Mouse (Mus musculus): Measurements from ENCODE around the gene Dpagt1. TPM values are rescaled to one million over a fixed set of nuclear protein-coding genes. Genes with fewer than 3 reads are reported as not detected.
A peak's percentile ranks its signal among the peaks of the same experiment; 100 is the strongest.
"Not testable (repeated sequence)": the region's sequence is repeated elsewhere in the genome, so short reads cannot be mapped to it uniquely, and the experiment has no call there.

The Dpagt1 gene
- polyA plus RNA-seq, 1 experiment from 2014 or later, result 55.8 TPM

DNA sequence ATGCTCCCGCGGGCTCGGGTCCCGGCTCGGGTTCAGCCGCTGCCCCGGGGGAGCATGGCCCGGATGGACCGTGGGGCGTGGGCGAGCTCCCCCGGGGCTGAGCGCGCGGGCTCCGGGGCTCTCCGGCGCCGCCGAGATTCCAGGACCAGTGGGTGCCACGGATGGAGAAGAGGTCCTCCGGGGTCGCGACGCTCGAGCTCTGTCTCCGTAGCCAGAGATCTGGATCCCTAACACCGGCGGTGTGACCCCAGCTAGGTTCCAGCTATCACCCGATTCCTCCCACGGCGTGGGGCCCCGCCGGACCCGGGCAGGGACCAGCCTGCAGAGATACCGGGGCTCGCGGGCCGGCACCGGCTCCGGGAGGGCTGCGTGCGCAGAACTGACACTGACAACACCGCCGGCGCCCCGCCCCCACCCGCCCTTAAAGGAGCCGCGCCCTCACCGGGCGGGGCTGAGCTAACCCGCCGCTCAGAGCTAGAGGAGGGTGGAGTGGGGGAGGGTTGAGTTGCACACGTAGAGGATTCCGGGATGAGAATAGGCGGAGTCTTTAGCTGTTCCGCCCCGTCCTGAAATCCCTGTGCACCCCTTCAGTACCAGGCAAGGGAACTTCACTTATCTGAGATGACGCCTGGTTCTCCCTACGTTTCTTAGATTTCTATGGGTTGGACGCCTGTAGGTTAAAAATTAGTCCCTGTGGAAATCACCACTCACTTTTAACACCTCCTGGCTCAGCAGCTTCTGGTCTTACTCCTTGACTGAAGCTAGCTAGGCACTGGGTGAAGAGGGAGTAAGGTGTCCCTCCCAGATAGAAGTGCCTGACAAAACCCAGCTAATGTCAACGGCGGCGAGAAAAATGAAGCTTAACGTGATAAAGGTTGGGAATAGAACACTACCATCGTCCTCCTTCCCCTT lies 5.7 kb upstream of the Dpagt1 start, which contains the start of gene C2cd2l:
Gene C2cd2l (minus strand): TSS at position 399 of the 912 bp plus-strand sequence.
- no peak within 1 kb of the TSS for H3K27ac ChIP-seq (replicated peaks; ENCODE audit: low read depth, low read length)

DNA sequence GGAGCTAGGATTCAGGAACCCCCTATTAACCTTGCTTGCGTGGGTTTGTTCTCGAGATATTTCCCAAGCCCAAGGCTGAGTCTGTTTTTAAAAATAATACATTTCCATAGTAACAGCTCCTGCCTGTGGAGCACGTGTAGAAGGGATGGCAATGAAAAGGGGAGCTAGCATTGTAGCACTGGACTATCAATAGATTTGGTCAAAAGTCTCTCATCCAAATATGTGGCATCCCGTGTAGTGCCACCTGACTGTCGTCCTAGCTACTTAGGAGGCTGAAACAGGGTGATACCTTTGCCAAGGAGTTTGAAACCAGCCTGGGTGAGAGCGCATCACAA lies 5.1 kb upstream of the Dpagt1 start:
- H3K36me3 ChIP-seq (ENCODE audit: control insufficient read depth, insufficient read depth, low read length), result no peaks in the 10 kb centered on the region; the same call in 1 of the 2 replicates
- ATAC-seq (ENCODE audit: insufficient number of reproducible peaks, low FRiP score, low TSS enrichment, low read depth) (no peak), DNase-seq (ENCODE audit: low spot score) (no peak)
- peak overlapping the region; percentile 79 for H3K4me2 ChIP-seq (ENCODE audit: low read depth, severe bottlenecking)
- H3K9me3 ChIP-seq (ENCODE audit: control insufficient read depth, low read length), result no peaks in the 10 kb centered on the region
- H3K27me3 ChIP-seq (ENCODE audit: control insufficient read depth, insufficient read depth, low read length), result no peaks in the 10 kb centered on the region
- WGBS, result 28% methylated on average over 6 of the region's 6 CpGs
- H3K9ac ChIP-seq (ENCODE audit: low read length), result peak overlapping the region; percentile 74; the same call in 1 of the 2 replicates
- peak overlapping the region; percentile 89; the same call in 1 of the 2 replicates for H3K4me3 ChIP-seq (ENCODE audit: low read depth, low read length)
- H3K4me1 ChIP-seq (ENCODE audit: control insufficient read depth, insufficient read depth, low read length), result peaks cover 8% of the 10 kb centered on the region
- no peak overlapping the region for H3K27ac ChIP-seq (replicated peaks; ENCODE audit: low read depth, low read length)

More for the DNA sequence above, 5.7 kb upstream of the Dpagt1 start, which contains the start of gene C2cd2l:
- Histone ChIP-seq H3K36me3 (ENCODE audit: control insufficient read depth, insufficient read depth, low read length) (no peaks in the 10 kb centered on the region; the same call in 1 of the 2 replicates), H3K4me2 (ENCODE audit: low read depth, severe bottlenecking) (peak within 1 kb of the TSS; percentile 79), H3K4me1 (ENCODE audit: control insufficient read depth, insufficient read depth, low read length) (peaks cover 8% of the 10 kb centered on the region), H3K9me3 (ENCODE audit: control insufficient read depth, low read length) (no peaks in the 10 kb centered on the region), H3K9ac (ENCODE audit: low read length) (peak within 1 kb of the TSS; percentile 74), H3K4me3 (ENCODE audit: low read depth, low read length) (peak within 1 kb of the TSS; percentile 89), H3K27me3 (ENCODE audit: control insufficient read depth, insufficient read depth, low read length) (no peaks in the 10 kb centered on the region)
- WGBS, result under 1% methylated on average over 66 of the region's 67 CpGs
- DNase-seq (ENCODE audit: low spot score), result peak; percentile 90
- ATAC-seq (ENCODE audit: insufficient number of reproducible peaks, low FRiP score, low TSS enrichment, low read depth), result peak; percentile 97

DNA sequence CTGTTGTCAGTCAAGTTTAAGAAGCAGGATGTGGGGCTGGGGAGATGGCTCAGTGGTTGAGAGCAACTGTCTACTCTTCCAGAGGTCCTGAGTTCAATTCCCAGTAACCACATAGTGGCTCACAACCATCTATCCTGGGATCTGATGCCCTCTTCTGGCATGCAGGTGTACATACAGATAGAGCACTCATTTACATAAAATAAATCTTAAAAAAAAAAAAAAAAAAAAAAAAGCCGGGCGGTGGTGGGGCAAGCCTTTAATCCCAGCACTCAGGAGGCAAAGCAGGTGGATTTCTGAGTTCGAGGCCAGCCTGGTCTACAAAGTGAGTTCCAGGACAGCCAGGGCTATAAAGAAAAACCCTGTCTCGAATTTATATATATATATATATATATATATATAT lies 2.2 kb upstream of the Dpagt1 start:
- not testable (repeated sequence) for H3K9ac ChIP-seq (ENCODE audit: low read length); H3K36me3 ChIP-seq (ENCODE audit: control insufficient read depth, insufficient read depth, low read length); H3K4me3 ChIP-seq (ENCODE audit: low read depth, low read length); ATAC-seq (ENCODE audit: insufficient number of reproducible peaks, low FRiP score, low TSS enrichment, low read depth); H3K4me2 ChIP-seq (ENCODE audit: low read depth, severe bottlenecking); H3K27ac ChIP-seq (replicated peaks; ENCODE audit: low read depth, low read length); H3K27me3 ChIP-seq (ENCODE audit: control insufficient read depth, insufficient read depth, low read length); H3K9me3 ChIP-seq (ENCODE audit: control insufficient read depth, low read length); DNase-seq (ENCODE audit: low spot score)
- WGBS, result 84% methylated on average over 4 of the region's 4 CpGs
- peaks cover 16% of the 10 kb centered on the region for H3K4me1 ChIP-seq (ENCODE audit: control insufficient read depth, insufficient read depth, low read length)

DNA sequence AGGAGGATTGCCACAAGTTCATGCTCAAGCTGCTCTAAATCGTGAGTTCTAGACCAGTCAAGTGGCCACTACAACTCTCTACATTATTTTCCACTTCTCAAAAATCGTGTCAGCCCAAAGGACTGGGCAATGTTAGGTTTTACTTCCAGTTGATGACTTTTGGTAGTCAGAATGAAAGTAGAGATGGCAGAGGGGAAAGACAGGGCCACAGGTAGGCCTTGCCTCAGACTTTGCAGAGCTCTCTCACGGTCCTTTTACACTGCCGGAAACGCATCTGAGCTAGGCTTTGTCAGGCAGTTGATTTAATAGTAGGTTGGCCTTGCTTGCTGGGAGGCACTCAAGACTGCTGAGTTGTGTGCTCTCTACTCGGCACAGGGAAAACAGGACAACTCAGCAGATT lies 1.7 kb upstream of the Dpagt1 start:
- ATAC-seq (ENCODE audit: insufficient number of reproducible peaks, low FRiP score, low TSS enrichment, low read depth) (no peak), DNase-seq (ENCODE audit: low spot score) (no peak)
- H3K4me1 ChIP-seq (ENCODE audit: control insufficient read depth, insufficient read depth, low read length), result peaks cover 11% of the 10 kb centered on the region
- no peak overlapping the region for H3K4me2 ChIP-seq (ENCODE audit: low read depth, severe bottlenecking)
- H3K9ac ChIP-seq (ENCODE audit: low read length), result no peak overlapping the region
- no peaks in the 10 kb centered on the region for H3K9me3 ChIP-seq (ENCODE audit: control insufficient read depth, low read length)
- WGBS, result 76% methylated on average over 6 of the region's 6 CpGs
- H3K27me3 ChIP-seq (ENCODE audit: control insufficient read depth, insufficient read depth, low read length), result no peaks in the 10 kb centered on the region
- H3K27ac ChIP-seq (replicated peaks; ENCODE audit: low read depth, low read length), result no peak overlapping the region
- no peak overlapping the region for H3K4me3 ChIP-seq (ENCODE audit: low read depth, low read length)
- no peaks in the 10 kb centered on the region; the same call in 1 of the 2 replicates for H3K36me3 ChIP-seq (ENCODE audit: control insufficient read depth, insufficient read depth, low read length)

DNA sequence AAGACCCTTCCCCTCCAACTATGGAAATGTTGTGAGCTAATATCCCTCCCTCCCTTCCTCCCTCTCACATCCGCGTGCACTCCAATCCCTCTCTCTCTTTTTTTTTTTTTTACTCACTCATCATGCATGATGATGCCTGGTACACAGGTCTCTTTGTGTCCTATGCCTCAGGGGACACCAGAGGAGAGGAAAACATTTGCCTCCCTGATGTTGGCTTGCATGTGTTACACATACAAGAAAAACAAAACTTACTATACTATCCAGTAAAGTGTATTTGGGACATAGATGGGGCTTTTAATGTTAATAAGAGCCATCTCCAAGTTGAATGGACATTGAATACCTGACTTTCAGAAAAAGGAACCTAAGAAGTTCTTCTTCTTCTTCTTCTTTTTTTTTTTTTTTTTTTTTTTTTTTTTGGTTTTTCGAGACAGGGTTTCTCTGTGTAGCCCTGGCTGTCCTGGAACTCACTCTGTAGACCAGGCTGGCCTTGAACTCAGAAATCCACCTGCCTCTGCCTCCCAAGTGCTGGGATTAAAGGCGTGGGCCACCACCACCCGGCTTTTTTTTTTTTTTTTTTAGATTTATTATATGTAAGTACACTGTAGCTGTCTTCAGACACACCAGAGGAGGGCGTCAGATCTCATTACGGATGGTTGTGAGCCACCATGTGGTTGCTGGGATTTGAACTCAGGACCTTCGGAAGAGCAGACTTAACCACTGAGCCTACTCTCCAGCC lies 619 bp upstream of the Dpagt1 start:
- H3K4me3 ChIP-seq (ENCODE audit: low read depth, low read length); ATAC-seq (ENCODE audit: insufficient number of reproducible peaks, low FRiP score, low TSS enrichment, low read depth); H3K36me3 ChIP-seq (ENCODE audit: control insufficient read depth, insufficient read depth, low read length); DNase-seq (ENCODE audit: low spot score); H3K4me1 ChIP-seq (ENCODE audit: control insufficient read depth, insufficient read depth, low read length); H3K9ac ChIP-seq (ENCODE audit: low read length); H3K27me3 ChIP-seq (ENCODE audit: control insufficient read depth, insufficient read depth, low read length); H3K9me3 ChIP-seq (ENCODE audit: control insufficient read depth, low read length); H3K27ac ChIP-seq (replicated peaks; ENCODE audit: low read depth, low read length): not testable (repeated sequence)
- peak overlapping the region; percentile 61 for H3K4me2 ChIP-seq (ENCODE audit: low read depth, severe bottlenecking)
- WGBS, result 76% methylated on average over 7 of the region's 8 CpGs

DNA sequence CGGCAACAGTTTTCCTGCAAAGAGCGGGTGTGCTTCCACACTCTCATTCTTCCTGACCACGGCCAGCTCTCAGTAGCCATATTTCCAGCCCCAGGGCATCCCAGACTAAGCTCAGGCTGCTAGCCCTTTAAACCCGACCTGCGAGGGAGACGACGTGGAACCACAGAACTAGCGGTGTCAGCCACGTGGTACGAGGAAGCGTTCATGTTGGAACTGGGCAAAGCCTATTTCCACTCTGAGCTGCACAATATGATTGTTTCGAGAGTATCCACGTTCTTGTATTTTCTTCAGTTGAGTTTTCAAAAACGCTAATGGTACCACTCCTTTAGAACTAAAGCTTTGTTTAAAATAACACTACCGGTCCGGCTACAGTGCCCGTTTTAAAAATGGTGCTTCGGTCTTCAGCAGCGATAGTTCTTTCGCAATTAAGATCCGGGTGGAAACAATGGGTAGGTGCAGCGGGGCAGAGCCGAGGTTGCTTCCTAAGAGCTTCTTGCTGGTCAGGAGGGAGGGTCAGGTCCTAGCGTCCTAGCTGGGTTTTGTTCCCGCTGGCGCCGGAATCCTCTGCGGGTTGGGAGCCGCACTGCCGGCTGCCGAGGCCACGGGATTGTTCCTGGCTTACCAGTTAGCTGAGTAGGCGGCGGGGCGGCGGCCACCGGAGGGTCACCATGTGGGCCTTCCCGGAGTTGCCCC lies 698 bp downstream of the Dpagt1 start:
- peaks cover 8% of the 10 kb centered on the region for H3K4me1 ChIP-seq (ENCODE audit: control insufficient read depth, insufficient read depth, low read length)
- peak; percentile 89 for ATAC-seq (ENCODE audit: insufficient number of reproducible peaks, low FRiP score, low TSS enrichment, low read depth)
- no peaks in the 10 kb centered on the region for H3K9me3 ChIP-seq (ENCODE audit: control insufficient read depth, low read length)
- peaks cover 9% of the 10 kb centered on the region; the same call in 1 of the 2 replicates for H3K36me3 ChIP-seq (ENCODE audit: control insufficient read depth, insufficient read depth, low read length)
- under 1% methylated on average over 38 of the region's 38 CpGs for WGBS
- peak overlapping the region; percentile 61 for H3K4me2 ChIP-seq (ENCODE audit: low read depth, severe bottlenecking)
- peak overlapping the region; percentile 70 for H3K27ac ChIP-seq (replicated peaks; ENCODE audit: low read depth, low read length)
- peak; percentile 86 for DNase-seq (ENCODE audit: low spot score)
- no peaks in the 10 kb centered on the region for H3K27me3 ChIP-seq (ENCODE audit: control insufficient read depth, insufficient read depth, low read length)
- H3K9ac ChIP-seq (ENCODE audit: low read length), result peak overlapping the region; percentile 70
- peak overlapping the region; percentile 58 for H3K4me3 ChIP-seq (ENCODE audit: low read depth, low read length)

DNA sequence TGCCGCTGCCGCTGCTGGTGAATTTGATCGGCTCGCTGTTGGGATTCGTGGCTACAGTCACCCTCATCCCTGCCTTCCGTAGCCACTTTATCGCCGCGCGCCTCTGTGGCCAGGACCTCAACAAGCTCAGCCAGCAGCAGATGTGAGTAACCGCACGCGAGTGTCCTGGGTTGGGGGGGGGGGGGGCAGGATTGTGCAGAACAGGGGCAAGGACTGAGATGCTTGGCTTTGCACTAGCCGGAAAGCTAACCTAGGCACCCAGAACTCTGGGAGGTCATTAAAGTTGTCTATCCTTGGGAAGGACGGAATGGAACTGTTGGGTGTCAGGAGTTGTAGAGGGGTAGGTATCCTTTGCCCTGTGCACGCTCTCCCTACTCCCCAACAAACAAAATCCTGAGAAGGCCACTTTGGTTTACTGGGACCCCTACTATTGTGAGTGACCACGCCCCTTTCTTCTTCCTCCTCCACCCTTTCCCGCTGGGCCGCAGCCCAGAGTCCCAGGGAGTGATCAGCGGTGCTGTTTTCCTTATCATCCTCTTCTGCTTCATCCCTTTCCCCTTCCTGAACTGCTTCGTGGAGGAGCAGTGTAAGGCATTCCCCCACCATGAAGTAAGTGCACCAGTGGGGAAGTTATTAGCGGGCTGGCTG lies 1.4 kb downstream of the Dpagt1 start:
- peaks cover 8% of the 10 kb centered on the region for H3K4me1 ChIP-seq (ENCODE audit: control insufficient read depth, insufficient read depth, low read length)
- H3K27ac ChIP-seq (replicated peaks; ENCODE audit: low read depth, low read length), result peak overlapping the region; percentile 70
- peak overlapping the region; percentile 61 for H3K4me2 ChIP-seq (ENCODE audit: low read depth, severe bottlenecking)
- ATAC-seq (ENCODE audit: insufficient number of reproducible peaks, low FRiP score, low TSS enrichment, low read depth) (peak; percentile 48; the same call in 1 of the 2 replicates), DNase-seq (ENCODE audit: low spot score) (peak; percentile 59)
- peak overlapping the region; percentile 70 for H3K9ac ChIP-seq (ENCODE audit: low read length)
- peaks cover 14% of the 10 kb centered on the region; the same call in 1 of the 2 replicates for H3K36me3 ChIP-seq (ENCODE audit: control insufficient read depth, insufficient read depth, low read length)
- H3K4me3 ChIP-seq (ENCODE audit: low read depth, low read length), result peak overlapping the region; percentile 58
- WGBS, result under 1% methylated on average over 22 of the region's 22 CpGs
- no peaks in the 10 kb centered on the region for H3K9me3 ChIP-seq (ENCODE audit: control insufficient read depth, low read length)
- H3K27me3 ChIP-seq (ENCODE audit: control insufficient read depth, insufficient read depth, low read length), result no peaks in the 10 kb centered on the region
